Mouse (Mus musculus) ovary, adult 18-20 months (tissue): ENCODE measurements around the gene Hoxb3.

Source experiments
- DNase-seq: peaks from one replicate; pipeline ENCODE4 v3.0.0; 2022; ENCODE audit warnings: low spot score, mixed read lengths

Hoxb3 gene

DNA sequence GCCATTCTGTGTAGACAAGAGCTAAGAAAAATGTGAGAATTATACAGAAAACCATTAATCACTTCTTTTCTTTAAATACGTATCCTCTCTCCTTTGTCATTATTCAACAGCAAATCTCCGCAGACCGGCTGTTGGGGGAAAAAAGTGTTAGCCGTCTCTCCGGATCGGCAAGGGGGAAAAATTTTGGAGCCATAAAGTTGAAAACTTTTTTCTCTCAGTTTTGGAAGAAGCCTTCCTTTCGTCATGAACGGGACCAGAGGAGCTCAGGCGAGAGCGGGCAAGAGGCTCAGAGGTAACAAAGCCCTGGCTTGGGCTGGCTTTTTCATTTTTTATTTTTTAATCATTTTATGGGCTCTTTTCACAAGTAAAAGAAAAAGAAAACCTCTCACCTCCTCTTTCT is at the start of gene Hoxb3:
Gene Hoxb3 (plus strand): TSS at position 173 of the 400 bp plus-strand sequence.
- no peak for DNase-seq

DNA sequence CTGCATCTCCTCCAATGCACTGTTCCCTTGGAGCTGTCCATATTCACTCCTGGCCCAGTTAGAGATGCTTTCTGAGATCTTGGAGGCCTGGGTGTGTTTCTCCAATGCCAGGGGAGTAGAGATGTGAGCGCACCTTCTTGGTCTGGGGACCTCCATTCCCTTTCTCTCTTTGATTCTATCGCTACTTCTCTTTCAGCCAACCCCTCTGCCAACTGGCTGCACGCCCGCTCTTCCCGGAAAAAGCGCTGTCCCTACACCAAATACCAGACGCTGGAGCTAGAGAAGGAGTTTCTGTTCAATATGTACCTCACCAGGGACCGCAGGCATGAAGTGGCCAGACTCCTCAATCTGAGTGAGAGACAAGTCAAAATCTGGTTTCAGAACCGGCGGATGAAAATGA is 48.7 kb upstream of the Hoxb3 start:
- no peak for DNase-seq

DNA sequence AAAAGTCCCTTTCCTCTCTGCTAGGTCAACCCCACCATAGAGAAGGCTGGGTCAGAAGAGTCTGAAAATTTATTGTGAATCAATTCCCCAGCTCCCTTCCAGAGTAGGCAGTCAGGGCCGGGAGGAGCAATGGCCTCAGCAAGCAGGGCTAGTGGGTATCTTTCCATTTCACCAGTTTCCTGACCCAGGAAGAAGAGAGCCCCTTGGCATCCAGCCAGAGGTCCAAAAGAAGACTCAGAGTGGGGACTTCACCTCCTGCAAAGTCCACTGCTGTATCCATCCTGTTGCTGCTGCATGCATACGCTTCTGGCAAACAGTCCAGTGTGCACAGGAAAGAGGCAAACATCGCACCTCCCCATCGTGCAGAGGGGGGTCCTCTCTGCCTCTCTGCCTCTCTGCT is 47.2 kb upstream of the Hoxb3 start:
- DNase-seq, result no peak

DNA sequence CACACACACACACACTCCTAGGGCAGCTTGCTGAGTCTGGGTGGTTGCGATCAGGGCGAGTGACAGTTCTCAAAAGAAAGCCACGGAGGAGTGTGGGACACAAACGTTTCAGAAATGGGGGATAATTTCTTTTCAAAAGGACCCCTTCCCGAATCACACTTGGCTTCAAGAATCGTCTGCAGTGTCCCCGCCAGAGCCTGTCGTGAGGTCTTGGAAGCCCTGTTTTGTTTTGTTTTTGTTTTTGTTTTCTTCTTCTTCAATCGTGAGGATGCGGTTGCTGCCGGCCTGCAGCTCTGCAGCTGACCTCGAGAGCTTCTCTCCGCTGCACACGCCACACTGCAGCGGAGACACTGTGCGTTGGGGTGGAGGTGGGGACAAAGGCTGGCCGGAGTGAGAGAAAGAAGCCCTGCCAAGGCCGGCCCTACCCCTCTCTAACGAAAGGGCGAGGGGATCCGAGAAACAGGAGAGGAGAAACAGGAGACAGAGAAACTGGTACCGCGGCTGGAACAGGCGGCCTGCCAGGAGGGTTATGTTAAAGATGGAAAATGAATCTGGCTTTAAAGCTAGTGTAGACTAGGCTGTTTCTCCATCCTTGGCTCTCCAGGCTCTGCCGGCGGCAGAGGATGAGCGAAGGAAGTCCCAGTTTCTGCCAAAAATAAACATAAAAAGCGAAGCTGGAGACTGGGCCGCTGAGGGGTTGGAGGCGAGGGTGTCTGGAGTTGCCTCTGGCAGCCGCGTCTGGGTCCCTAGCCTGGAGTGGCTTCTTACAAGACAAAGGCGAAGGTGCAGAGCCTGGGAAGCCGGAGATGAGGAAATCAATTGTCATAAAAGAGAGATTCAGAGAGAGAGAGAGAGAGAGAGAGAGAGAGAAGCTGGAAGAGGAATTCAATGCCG is 45.7 kb upstream of the Hoxb3 start:
- no peak for DNase-seq

DNA sequence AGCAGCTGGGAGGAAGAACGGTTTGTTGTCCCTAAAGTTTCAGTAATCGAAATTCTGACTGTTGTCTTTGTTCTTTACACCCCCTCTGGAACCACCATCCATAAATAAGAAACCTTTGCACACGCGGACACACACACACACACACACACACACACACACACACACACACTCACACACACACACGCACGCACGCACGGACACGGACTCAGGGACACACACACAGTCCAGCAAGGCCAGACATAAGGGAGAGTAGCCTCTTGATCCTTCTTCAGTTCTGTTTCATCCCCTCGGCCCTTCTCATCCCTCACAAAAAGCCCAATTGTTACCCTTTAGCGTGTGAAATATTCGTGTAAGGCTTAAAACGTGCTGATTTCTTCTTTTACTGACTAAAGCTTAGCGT is 44.8 kb upstream of the Hoxb3 start:
- no peak for DNase-seq

DNA sequence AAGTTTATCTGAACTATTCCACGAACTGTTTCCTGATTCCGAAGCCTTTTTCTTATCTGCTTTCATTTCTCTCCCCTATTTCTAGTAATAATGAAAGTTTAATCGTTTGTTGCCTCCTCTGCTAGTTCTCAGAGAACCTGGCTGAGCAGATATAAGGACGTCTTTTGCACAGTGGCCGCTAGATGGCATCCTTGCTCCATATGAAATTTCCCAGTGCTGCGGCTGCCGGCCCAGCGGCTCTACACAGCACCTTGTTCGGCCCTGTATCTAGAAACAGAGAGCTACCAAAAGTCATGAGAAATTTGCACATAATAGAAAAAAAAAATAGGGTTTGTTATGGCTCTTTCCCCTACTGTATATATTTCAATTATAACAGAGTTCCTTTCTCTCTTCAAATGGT is 44.4 kb upstream of the Hoxb3 start:
- DNase-seq, result no peak

DNA sequence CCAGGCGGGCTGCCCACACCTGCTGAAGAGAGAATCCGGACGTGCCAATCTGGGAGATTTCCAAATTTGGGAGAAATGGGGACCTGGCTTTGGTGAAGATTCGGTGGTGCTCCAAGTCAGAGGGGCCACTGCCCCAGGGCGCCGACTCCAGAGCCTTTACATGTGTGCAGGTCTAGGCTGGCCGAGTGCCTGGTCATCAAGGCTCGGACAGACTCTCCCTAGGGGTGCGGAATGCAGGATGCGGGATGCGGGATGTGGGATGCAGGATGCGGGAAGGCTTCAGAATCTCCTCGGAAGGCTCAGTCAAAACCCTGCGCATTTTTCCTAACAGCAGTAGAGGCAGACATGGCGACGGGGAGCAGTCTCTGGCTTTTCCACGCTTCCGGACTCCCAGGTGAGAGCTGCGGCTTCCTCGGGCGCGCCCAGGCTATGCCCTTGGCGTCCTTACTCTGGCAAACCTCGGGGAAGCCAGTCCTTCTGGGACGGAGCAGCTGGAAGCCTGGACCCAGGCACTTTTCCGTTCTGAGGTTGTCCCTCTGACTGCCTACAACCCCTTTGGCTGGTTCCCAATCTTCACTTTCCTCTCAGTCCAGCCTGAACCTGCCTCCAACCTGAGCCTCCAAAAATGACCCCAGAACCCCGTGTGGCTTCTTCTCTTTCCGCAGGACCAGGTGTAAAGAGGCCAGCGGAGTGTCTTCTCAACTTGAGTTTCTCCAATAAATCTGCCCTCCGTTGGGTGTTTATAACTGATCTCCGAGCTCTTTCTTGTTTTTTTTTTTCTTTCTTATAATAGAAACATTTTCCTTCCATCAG is 43.5 kb upstream of the Hoxb3 start:
- no peak for DNase-seq

DNA sequence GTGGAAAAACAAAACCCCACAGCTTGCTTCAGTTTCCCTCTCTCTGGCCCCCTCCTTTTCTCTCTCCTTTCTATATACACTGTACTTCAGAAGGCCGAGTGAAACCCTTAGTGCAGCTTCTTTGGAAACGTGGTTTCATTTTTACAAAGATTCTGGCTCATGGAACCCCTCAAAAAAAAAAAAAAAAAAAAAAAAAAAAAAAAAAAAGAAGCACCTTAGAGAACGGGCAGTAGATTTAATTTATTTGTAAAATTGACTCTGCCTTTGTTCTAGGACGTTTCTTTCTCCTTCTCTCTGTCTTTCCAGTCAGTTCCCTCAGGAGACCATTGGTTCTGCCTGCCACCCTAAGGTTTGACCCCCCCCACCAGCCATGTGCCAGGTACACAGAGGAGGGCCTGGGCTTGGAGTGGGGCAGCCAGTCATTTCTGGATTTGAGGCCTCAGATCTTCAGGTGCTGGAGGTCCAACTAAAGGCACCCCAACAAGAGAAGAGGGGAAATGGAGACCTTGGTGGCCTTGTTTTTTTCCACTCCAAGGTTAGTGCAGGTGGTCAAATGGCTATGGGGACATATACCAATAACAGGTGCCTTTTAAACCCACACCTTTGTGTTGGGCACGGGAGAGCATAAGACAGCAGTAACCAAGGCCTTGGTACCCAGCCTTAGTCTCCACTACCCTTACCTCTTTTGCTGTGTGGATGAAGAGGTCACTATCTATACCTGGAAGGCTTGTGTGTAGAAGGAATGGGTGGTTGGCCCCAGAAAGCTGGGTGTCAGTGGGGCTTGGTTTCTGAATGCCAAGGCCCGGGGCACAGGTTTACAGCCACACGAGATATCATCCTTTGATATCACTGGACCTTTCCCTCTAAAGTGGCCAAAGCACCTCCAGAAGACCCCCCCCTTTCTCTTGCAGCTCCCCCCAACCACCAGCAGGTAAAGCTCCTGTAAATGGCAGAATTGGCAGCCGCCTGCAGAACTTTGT is 42.4 kb upstream of the Hoxb3 start:
- DNase-seq, result no peak

DNA sequence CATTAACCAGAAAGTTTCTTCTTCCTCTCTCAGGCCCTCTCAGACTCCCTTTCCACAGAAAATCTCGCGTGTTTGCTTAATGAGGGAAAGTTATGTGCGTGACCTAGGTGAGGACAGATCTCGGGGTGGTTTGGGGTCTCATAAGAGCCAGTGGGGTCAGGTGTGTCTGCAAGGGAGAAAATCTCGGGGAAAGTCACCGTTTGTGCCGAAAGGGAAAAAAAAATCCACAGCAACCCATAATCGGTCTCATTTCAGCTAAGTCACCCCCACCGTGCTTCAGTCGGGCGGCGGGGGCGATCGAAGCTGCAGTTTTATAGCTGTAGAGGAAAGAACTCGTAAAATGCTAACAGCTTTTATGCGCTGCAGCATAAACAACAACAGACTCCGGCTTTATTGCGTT is 41.7 kb upstream of the Hoxb3 start:
- no peak for DNase-seq

DNA sequence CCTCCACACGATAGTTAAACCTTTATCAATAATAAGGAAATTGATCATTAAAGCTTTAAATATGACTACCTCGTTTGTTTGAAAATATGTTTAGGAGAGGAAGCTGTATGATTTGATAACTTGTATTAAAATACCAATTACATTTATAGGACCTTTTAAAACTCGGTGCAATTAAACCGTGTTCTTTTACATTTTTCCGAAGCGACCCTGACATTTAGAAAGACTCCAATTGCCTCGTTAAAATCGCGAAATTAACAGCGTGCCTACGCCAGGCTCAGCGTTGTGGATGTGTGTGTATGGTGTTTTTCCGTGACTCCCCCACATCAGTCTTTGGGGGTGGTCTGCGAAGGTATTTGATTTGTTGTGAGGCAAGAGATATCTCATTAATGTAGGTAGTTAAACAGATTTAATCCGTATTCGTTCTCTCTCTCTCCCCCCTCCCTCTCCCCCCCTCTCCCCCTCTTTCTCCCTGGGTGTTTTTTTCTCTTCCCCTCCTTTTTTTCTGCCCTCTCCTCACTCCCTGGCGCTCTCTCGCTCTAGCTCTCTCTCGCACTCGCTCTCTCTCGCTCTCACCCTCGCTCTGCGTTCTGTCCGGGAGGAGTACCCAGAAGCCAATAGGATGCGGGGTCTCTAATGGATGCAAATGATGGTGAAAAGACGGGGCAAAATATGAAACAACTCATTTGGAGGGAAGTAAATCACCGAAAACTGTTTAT is 41.1 kb upstream of the Hoxb3 start, which contains the start of gene Hoxb8:
Gene Hoxb8 (plus strand): TSS at position 51 of the 716 bp plus-strand sequence.
- no peak for DNase-seq

DNA sequence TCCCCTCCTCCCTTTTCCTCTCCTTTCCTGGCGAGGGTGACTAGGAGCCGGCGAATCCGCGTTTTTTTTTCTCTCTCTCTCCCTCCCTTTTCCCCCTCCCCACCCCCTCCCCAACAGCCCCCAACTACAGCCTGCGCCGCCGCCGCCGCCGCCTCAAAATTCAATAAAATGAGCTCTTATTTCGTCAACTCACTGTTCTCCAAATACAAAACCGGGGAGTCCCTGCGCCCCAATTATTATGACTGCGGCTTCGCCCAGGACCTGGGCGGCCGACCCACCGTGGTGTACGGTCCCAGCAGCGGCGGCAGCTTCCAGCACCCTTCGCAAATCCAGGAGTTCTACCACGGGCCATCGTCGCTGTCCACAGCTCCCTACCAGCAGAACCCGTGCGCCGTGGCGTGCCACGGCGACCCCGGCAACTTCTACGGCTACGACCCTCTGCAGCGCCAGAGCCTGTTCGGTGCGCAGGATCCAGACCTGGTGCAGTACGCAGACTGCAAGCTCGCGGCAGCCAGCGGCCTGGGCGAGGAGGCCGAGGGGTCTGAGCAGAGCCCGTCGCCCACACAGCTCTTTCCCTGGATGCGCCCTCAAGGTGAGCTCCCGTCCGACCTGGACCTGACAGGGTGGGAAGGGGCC is 40.2 kb upstream of the Hoxb3 start:
- DNase-seq, result no peak

DNA sequence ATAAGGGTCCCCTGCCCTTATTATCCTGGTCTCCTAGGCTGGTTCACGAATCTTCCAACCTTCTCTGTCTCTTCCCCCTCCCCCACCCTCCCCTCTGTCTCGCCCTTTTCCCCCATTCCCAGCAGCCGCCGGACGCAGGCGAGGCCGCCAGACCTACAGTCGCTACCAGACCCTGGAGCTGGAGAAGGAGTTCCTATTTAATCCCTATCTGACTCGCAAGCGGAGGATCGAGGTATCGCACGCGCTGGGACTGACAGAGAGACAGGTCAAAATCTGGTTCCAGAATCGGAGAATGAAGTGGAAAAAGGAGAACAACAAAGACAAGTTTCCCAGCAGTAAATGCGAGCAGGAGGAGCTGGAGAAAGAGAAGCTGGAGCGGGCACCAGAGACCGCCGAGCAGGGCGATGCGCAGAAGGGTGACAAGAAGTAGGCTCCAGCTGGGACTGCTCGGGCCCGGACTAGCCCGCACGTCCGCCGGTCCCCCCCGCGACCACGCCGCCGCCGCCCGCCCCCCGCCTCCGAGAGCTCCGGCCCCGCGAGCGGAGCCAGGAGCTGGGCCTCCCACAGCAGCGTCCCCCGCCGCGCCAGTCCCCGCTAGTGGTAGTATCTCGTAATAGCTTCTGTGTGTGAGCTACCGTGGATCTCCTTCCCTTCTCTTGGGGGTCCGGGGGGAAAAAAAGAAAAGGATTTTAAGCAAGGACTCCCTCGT is 38.9 kb upstream of the Hoxb3 start:
- DNase-seq, result no peak

DNA sequence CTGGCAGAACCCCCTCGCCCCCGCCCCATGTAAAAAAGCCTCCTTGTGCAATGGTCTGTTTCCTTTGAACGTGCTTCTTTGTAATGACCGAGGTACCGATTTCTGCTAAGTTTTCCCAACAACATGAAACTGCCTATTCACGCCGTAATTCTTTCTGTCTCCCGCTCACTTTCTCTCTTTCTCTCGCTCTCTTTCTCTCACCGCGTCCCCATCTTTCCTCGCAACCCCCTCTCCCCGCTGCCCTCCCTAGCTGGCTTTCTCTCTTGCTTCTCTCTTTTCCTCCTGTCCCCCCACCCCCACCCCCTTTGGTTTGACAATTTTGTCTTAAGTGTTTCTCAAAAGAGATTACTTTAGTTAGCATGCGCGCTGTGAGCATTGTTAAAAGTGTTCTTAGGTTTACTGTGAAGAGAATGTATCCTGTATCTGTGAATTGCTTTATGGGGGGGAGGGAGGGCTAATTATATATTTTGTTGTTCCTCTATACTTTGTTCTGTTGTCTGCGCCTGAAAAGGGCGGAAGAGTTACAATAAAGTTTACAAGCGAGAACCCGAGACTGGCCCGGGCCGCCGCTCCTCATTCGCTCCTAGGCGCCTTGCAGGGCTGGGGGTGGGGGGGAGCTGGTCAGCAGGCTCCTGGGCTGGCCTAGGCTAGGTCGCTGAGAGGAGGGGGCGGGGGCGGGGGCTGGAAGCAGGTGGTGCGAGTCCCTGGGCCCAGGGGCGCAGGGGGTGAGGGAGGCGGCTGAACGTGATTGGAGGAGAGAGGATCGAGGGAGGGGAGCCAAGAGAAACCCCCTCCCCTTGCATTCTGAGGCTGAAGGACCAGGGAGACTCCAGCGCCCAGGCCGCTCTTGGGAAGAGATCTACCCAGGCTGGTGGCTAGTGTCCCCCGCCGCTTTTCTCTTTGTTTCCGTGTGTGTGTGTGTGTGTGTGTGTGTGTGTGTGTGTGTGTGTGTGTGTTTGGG is 38.1 kb upstream of the Hoxb3 start:
- DNase-seq, result no peak

DNA sequence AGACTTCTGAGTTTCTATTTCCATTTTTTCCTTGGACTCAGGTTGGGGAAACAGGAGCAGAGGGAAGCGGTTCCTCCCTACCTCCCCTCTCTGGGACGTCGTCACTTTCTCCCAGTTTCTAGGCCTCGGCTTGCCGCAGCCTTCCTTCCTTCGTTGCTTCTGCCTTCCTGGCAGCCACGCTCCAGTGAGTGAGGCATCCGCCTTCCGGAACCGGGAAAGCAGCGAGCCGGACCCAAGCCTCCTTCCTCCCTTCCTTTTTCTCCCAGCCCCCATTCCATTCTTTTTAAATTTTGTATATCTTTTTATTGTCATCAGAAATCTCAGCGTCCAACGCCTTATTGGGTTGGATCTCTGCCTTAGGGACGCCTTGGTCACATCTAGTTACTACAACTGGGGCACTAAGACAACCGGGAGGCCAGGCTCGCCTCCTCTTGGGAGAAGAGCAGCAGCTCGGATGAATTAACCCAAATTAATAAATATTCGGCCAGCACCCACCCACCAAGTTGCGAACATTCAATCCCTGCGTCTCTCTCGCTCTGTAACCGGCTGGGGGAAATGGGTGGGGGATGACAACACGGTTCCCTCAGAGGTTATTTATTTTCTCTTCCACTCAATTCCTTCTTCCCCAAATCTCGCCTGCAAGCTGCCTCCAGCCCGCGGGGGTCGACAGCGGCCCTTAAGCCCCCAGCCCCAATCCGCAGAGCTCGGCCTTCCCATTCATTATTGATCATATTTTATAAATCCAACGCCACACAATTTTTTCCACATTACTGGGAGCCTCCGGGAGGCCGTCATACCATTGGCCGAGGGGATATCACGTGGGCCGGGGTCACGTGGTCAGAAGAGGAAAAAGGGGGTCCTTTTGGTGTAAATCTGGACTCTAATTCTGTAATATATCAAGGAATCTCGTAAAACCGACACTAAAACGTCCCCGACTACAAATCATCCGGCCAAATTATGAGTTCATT is 37.1 kb upstream of the Hoxb3 start, which contains the start of gene Hoxb7:
Gene Hoxb7 (plus strand): TSS at position 853 of the 968 bp plus-strand sequence.
- no peak for DNase-seq

DNA sequence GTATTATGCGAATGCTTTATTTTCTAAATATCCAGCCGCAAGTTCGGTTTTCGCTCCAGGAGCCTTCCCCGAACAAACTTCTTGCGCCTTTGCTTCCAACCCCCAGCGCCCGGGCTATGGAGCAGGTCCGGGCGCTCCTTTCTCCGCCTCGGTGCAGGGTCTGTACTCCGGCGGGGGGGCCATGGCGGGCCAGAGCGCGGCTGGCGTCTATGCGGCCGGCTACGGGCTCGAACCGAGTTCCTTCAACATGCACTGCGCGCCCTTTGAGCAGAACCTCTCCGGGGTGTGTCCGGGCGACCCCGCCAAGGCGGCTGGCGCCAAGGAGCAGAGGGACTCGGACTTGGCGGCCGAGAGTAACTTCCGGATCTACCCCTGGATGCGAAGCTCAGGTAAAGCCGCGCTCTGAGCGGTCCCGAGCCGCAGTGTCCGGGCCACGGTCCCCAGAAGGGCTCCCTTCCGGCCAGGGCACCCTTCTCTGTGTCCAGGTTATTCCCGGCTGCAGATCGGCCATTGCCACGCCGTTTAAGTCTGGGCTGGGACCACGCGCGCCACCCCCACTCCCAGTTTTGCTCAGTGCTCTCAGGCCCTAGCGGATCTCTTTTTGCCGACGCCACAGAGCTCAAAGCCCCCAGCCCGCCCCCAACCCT is 36.3 kb upstream of the Hoxb3 start:
- no peak for DNase-seq

DNA sequence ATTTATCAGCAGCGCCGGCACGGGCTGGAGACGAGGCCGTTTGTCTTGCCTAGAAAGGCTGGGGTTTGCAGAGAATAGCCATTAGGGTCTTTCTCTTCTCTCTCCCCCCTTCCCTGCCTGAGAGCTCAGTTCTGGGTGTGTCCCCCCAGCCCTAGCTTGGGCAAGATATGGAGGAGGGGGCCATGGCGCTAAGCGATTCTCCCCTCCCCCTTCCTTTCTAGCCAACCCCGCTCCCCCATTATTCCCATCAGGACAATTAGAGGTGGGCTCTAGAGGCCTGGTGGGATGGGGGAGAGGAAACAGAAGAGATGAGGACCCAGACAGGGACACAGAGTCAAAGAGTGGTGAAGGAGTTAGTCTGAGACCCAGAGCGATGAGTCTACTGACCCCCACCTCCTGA is 35.7 kb upstream of the Hoxb3 start:
- DNase-seq, result no peak
